Mouse (Mus musculus) lung, embryonic 14.5 days (tissue): Measurements from ENCODE around the gene Lama4. TPM values are rescaled to one million over a fixed set of nuclear protein-coding genes. Genes with fewer than 3 reads are reported as not detected.

ENCODE experiments used
- ATAC-seq: fragments of 200-750 bp; cut with Nextera tagmentation; 2 replicates; pipeline ENCODE4 v1.8.0; 2017; ENCODE audit warnings: mild to moderate bottlenecking, moderate TSS enrichment, moderate library complexity; ENCODE audit not compliant: insufficient read depth
- DNase-seq: peaks from one replicate; pipeline ENCODE4 v3.0.0-alpha.2; 2015
- H3K27ac ChIP-seq: fragments of 300-500 bp; sonication (generic); 2 replicates; pipeline ENCODE4 v1.5.1; 2014; ENCODE audit warnings: low read depth, mild to moderate bottlenecking, moderate library complexity
- H3K27me3 ChIP-seq: fragments of 300-500 bp; sonication (generic); 2 replicates; pipeline ENCODE4 v1.6.1; 2014; ENCODE audit warnings: low read length, control low read depth; ENCODE audit not compliant: insufficient read depth
- H3K36me3 ChIP-seq: fragments of 300-500 bp; sonication (generic); 2 replicates; pipeline ENCODE4 v1.6.1; 2014; ENCODE audit warnings: control low read depth; ENCODE audit not compliant: insufficient read depth
- H3K4me1 ChIP-seq: fragments of 300-500 bp; sonication (generic); 2 replicates; pipeline ENCODE4 v1.6.1; 2014; ENCODE audit warnings: antibody characterized with exemption, control low read depth; ENCODE audit not compliant: insufficient read depth
- H3K4me2 ChIP-seq: fragments of 300-500 bp; sonication (generic); 2 replicates; pipeline ENCODE4 v1.6.1; 2014; ENCODE audit warnings: mild to moderate bottlenecking
- H3K4me3 ChIP-seq: fragments of 300-500 bp; sonication (generic); 2 replicates; pipeline ENCODE4 v1.5.1; 2014; ENCODE audit warnings: low read depth, low read length
- H3K9ac ChIP-seq: fragments of 300-500 bp; sonication (generic); 2 replicates; pipeline ENCODE4 v1.6.1; 2014
- H3K9me3 ChIP-seq: fragments of 300-500 bp; sonication (generic); 2 replicates; pipeline ENCODE4 v1.6.1; 2016; ENCODE audit warnings: low read depth, low read length, control low read depth
- CTCF ChIP-seq: IDR thresholded peaks from 2 replicates; pipeline ENCODE4 v1.5.1; 2016; ENCODE audit warnings: antibody characterized with exemption, low read depth
- WGBS: fragments of 180-500 bp; shearing (Covaris S2); extraction: QIAGEN DNeasy Blood & Tissue Kit; methylation state at CpG from one replicate; pipeline ENCODE4 v1.1.7; 2014; 5-methylcytosine and 5-hydroxymethylcytosine counted together
- polyA plus RNA-seq: library from polyadenylated mRNA; unstranded; fragments of >200 nt; fragmentation: Nextera tagmentation; extraction: Ambion mirVana; gene quantifications from 2 replicates; pipeline ENCODE4 v1.2.1, GENCODE M21; 2014

Gene Lama4
- polyA plus RNA-seq, 1 experiment from 2014 or later, result 111 TPM

- Histone ChIP-seq H3K9ac (no peak overlapping the region), H3K9me3 (no peaks in the 10 kb centered on the region), H3K27me3 (no peaks in the 10 kb centered on the region), H3K4me2 (no peak overlapping the region), H3K27ac (no peak overlapping the region), H3K4me3 (no peak overlapping the region), H3K4me1 (no peaks in the 10 kb centered on the region), H3K36me3 (peaks cover 66% of the 10 kb centered on the region)
- no peak for ATAC-seq
- WGBS, result 76% methylated on average over 5 of the region's 5 CpGs
- no peak for DNase-seq
- no peak for TF ChIP-seq CTCF
Observed at GRCm38 (mm10) chr10:39028403-39028802, 63.1 kb downstream of the Lama4 start.

- no peak for TF ChIP-seq CTCF
- H3K4me1 ChIP-seq, result no peaks in the 10 kb centered on the region
- H3K27me3 ChIP-seq, result no peaks in the 10 kb centered on the region
- no peaks in the 10 kb centered on the region for H3K9me3 ChIP-seq
- H3K4me2 ChIP-seq, result no peak overlapping the region
- no peak overlapping the region for H3K9ac ChIP-seq
- H3K4me3 ChIP-seq, result no peak overlapping the region
- no peak overlapping the region for H3K27ac ChIP-seq
- WGBS, result 72% methylated on average over 6 of the region's 6 CpGs
- peaks cover 66% of the 10 kb centered on the region for H3K36me3 ChIP-seq
- no peak for ATAC-seq
- DNase-seq, result no peak
Observed at GRCm38 (mm10) chr10:39029297-39030147, 64.2 kb downstream of the Lama4 start.

GRCm38 (mm10) chr10:39030148-39030685 is 64.9 kb downstream of the Lama4 start:
- WGBS, result 85% methylated on average over 14 of the region's 14 CpGs
- no peak for TF ChIP-seq CTCF
- no peak for ATAC-seq

GRCm38 (mm10) chr10:39039564-39039963 is 74.2 kb downstream of the Lama4 start:
- H3K4me1 ChIP-seq, result no peaks in the 10 kb centered on the region
- peak; percentile 79 for DNase-seq
- peak; percentile 59 for TF ChIP-seq CTCF
- H3K36me3 ChIP-seq, result peaks cover 30% of the 10 kb centered on the region
- H3K9me3 ChIP-seq, result no peaks in the 10 kb centered on the region
- H3K4me3 ChIP-seq, result no peak overlapping the region
- no peak overlapping the region for H3K9ac ChIP-seq
- no peak for ATAC-seq
- no peaks in the 10 kb centered on the region for H3K27me3 ChIP-seq
- H3K4me2 ChIP-seq, result no peak overlapping the region
- WGBS, result 51% methylated on average over 4 of the region's 4 CpGs
- no peak overlapping the region for H3K27ac ChIP-seq

More at GRCm38 (mm10) chr10:39030148-39030685, 64.9 kb downstream of the Lama4 start:
- no peak for DNase-seq
- Histone ChIP-seq H3K36me3 (peaks cover 66% of the 10 kb centered on the region), H3K4me3 (no peak overlapping the region), H3K4me2 (no peak overlapping the region), H3K27me3 (no peaks in the 10 kb centered on the region), H3K27ac (no peak overlapping the region), H3K4me1 (no peaks in the 10 kb centered on the region), H3K9me3 (no peaks in the 10 kb centered on the region), H3K9ac (no peak overlapping the region)

- Histone ChIP-seq H3K36me3 (peaks cover 30% of the 10 kb centered on the region), H3K27ac (no peak overlapping the region), H3K27me3 (no peaks in the 10 kb centered on the region), H3K4me3 (no peak overlapping the region), H3K4me1 (no peaks in the 10 kb centered on the region), H3K9ac (no peak overlapping the region), H3K4me2 (no peak overlapping the region), H3K9me3 (no peaks in the 10 kb centered on the region)
- no peak for DNase-seq
- no peak for TF ChIP-seq CTCF
- 43% methylated on average over 5 of the region's 5 CpGs for WGBS
- ATAC-seq, result no peak
Observed at GRCm38 (mm10) chr10:39040026-39040425, 74.7 kb downstream of the Lama4 start.

GRCm38 (mm10) chr10:39044476-39044995 is 79.2 kb downstream of the Lama4 start:
- H3K9ac ChIP-seq, result no peak overlapping the region
- peaks cover 56% of the 10 kb centered on the region for H3K36me3 ChIP-seq
- 42% methylated on average over 3 of the region's 3 CpGs for WGBS
- ATAC-seq (no peak), DNase-seq (no peak)
- no peak for TF ChIP-seq CTCF
- no peak overlapping the region for H3K27ac ChIP-seq
- H3K9me3 ChIP-seq, result no peaks in the 10 kb centered on the region
- no peaks in the 10 kb centered on the region for H3K27me3 ChIP-seq
- no peak overlapping the region for H3K4me3 ChIP-seq
- no peak overlapping the region for H3K4me2 ChIP-seq
- no peaks in the 10 kb centered on the region for H3K4me1 ChIP-seq

GRCm38 (mm10) chr10:39045111-39045510 is 79.8 kb downstream of the Lama4 start:
- no peak overlapping the region for H3K27ac ChIP-seq
- H3K4me3 ChIP-seq, result no peak overlapping the region
- WGBS, result 81% methylated on average over 1 of the region's 1 CpGs
- ATAC-seq, result no peak
- H3K4me2 ChIP-seq, result no peak overlapping the region
- peaks cover 60% of the 10 kb centered on the region for H3K36me3 ChIP-seq
- no peak overlapping the region for H3K9ac ChIP-seq
- no peaks in the 10 kb centered on the region for H3K4me1 ChIP-seq
- DNase-seq, result no peak
- no peaks in the 10 kb centered on the region for H3K9me3 ChIP-seq
- no peak for TF ChIP-seq CTCF
- no peaks in the 10 kb centered on the region for H3K27me3 ChIP-seq
